Mouse (Mus musculus) lung, postnatal 0 days (tissue): ENCODE results near the gene Pabpn1l. TPM values are rescaled to one million over a fixed set of nuclear protein-coding genes. Genes with fewer than 3 reads are reported as not detected.

Experiments used
- ATAC-seq: fragments of 200-750 bp; cut with Nextera tagmentation; 2 replicates; pipeline ENCODE4 v1.8.0; 2017; ENCODE audit warnings: moderate library complexity
- DNase-seq: peaks from one replicate; pipeline ENCODE4 v3.0.0-alpha.2; 2016; ENCODE audit warnings: low spot score
- H3K27ac ChIP-seq: fragments of 300-500 bp; sonication (generic); 2 replicates; pipeline ENCODE4 v1.5.1; 2014; ENCODE audit warnings: antibody characterized with exemption, mild to moderate bottlenecking, low read length, mixed read lengths
- H3K27me3 ChIP-seq: fragments of 300-500 bp; sonication (generic); replicated peaks from 2 replicates; pipeline ENCODE4 v1.6.1; 2014; ENCODE audit warnings: low read length, mixed read lengths; ENCODE audit not compliant: insufficient read depth
- H3K36me3 ChIP-seq: fragments of 300-500 bp; sonication (generic); 2 replicates; pipeline ENCODE4 v1.6.1; 2014; ENCODE audit warnings: low read length, mixed read lengths; ENCODE audit not compliant: insufficient read depth
- H3K4me1 ChIP-seq: fragments of 300-500 bp; sonication (generic); 2 replicates; pipeline ENCODE4 v1.6.1; 2014; ENCODE audit warnings: antibody characterized with exemption, low read depth, low read length, mixed read lengths; ENCODE audit not compliant: insufficient read depth
- H3K4me2 ChIP-seq: fragments of 300-500 bp; sonication (generic); replicated peaks from 2 replicates; pipeline ENCODE4 v1.6.1; 2014; ENCODE audit warnings: low read depth, mild to moderate bottlenecking, low read length, moderate library complexity, mixed read lengths
- H3K4me3 ChIP-seq: fragments of 300-500 bp; sonication (generic); 2 replicates; pipeline ENCODE4 v1.5.1; 2014; ENCODE audit warnings: low read depth, low read length
- H3K9ac ChIP-seq: fragments of 300-500 bp; sonication (generic); replicated peaks from 2 replicates; pipeline ENCODE4 v1.6.1; 2014; ENCODE audit warnings: low read depth, mild to moderate bottlenecking
- H3K9me3 ChIP-seq: fragments of 300-500 bp; sonication (generic); 2 replicates; pipeline ENCODE4 v1.6.1; 2016; ENCODE audit warnings: low read length, mixed read lengths
- CTCF ChIP-seq: IDR thresholded peaks from 2 replicates; pipeline ENCODE4 v1.5.1; 2016; ENCODE audit warnings: antibody characterized with exemption, mild to moderate bottlenecking
- EP300 ChIP-seq: IDR thresholded peaks from 2 replicates; pipeline ENCODE4 v1.6.1; 2016; ENCODE audit warnings: antibody characterized with exemption, mild to moderate bottlenecking, control low read depth
- WGBS: fragments of 180-500 bp; shearing (Covaris S2); extraction: QIAGEN DNeasy Blood & Tissue Kit; methylation state at CpG from one replicate; pipeline ENCODE4 v1.1.7; 2014; 5-methylcytosine and 5-hydroxymethylcytosine counted together
- polyA plus RNA-seq: library from polyadenylated mRNA; unstranded; fragments of >200 nt; fragmentation: Nextera tagmentation; extraction: Ambion mirVana; gene quantifications from 2 replicates; pipeline ENCODE4 v1.2.1, GENCODE M21; 2015

Gene Pabpn1l
- polyA plus RNA-seq, 1 experiment from 2014 or later = not detected

DNA sequence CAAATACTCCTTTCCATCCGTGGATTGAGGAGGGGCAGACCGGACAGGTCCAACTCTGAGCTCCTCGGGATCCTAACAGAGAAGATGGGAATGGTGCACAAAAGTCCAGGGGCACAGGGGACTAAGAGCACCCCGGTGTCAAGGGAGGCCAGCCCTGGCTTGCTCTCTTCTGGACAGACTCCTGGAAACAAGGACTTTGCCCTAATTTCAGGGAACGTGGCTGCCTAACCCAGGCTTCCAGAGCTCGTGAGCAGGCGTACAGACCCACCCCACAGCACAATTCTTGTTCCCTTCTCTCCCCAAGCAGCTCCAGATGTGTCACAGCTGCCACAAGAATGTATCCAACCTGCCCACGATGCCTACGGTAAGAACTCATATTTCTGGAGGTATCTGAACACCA, 3.3 kb upstream of the Pabpn1l start:
- Histone ChIP-seq H3K4me1 (no peaks in the 10 kb centered on the region), H3K27ac (no peak overlapping the region), H3K4me2 (no peak overlapping the region), H3K9ac (no peak overlapping the region), H3K27me3 (no peaks in the 10 kb centered on the region), H3K36me3 (no peaks in the 10 kb centered on the region), H3K9me3 (no peaks in the 10 kb centered on the region), H3K4me3 (no peak overlapping the region)
- TF ChIP-seq CTCF (no peak), EP300 (no peak)
- ATAC-seq (no peak), DNase-seq (no peak)
- 78% methylated on average over 9 of the region's 9 CpGs for WGBS

DNA sequence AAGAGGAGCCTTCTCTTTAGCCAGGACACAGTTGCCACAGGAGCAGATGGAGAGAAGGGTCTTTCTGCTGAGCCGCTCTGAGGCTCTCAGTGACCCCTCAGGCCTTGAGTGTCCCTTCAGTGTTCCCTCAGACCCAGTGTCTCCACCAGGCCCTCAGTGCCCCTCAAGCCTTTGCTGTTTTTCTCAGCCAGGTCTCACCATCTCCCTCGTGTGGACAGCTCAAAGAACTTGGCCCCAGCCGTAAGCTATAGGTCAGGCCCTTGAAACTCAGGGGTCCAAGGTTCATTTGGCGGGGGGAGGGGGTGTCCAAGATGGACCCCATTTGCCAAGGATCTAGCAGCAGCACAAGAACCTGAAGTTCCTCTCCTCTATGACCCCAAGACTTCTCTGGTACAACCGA, 2.1 kb upstream of the Pabpn1l start:
- WGBS = 57% methylated on average over 5 of the region's 5 CpGs
- no peaks in the 10 kb centered on the region for H3K4me1 ChIP-seq

DNA sequence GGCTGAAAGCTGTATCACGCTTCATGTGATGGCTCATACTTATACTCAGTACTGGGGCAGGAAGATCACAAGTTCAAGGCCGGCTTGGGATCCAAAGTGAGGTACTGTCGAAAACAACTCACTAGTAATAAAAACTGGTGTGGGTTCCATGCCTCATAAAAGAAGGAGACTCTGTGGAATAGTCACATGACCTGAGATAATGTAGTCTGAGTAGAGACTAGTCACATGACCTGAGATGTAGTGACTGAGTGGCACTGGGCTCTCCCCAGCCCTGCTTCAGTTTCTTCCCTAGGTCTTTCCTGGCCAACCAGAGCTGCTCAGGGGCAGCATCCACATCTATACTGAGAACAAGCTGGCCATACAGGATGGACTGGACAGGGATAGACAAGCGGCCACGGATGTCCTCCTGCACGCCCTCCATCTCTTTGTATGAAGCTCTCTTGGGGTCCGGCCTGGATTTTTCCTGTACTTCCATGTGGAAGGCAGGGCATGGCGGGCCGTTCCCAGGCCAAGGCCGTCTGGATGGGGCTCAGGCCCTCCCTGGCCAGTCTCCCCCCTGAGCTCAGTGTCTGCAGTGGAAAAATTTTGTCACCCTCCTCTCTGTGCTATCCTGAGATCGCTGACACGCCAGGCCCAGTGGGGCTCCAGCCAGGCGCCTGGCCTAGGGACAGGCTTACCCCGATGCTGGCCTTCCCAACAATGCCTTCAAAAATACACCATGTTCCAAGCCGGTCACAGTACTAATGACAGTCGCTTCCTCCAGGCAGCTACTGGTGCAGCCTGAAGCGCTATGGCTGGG, 1.5 kb upstream of the Pabpn1l start:
- TF ChIP-seq CTCF (no peak), EP300 (no peak)
- Histone ChIP-seq H3K9ac (no peak overlapping the region), H3K4me2 (no peak overlapping the region), H3K4me1 (no peaks in the 10 kb centered on the region), H3K4me3 (no peak overlapping the region), H3K36me3 (no peaks in the 10 kb centered on the region), H3K9me3 (no peaks in the 10 kb centered on the region), H3K27ac (no peak overlapping the region), H3K27me3 (no peaks in the 10 kb centered on the region)
- ATAC-seq (no peak), DNase-seq (no peak)
- WGBS = 86% methylated on average over 17 of the region's 17 CpGs

More for the DNA sequence above, 2.1 kb upstream of the Pabpn1l start:
- no peak overlapping the region for H3K4me2 ChIP-seq
- no peaks in the 10 kb centered on the region for H3K36me3 ChIP-seq
- TF ChIP-seq CTCF = peak; percentile 54
- no peak for TF ChIP-seq EP300
- DNase-seq (no peak), ATAC-seq (no peak)
- H3K27me3 ChIP-seq = no peaks in the 10 kb centered on the region
- no peak overlapping the region for H3K9ac ChIP-seq
- no peak overlapping the region for H3K4me3 ChIP-seq
- H3K27ac ChIP-seq = no peak overlapping the region
- no peaks in the 10 kb centered on the region for H3K9me3 ChIP-seq

DNA sequence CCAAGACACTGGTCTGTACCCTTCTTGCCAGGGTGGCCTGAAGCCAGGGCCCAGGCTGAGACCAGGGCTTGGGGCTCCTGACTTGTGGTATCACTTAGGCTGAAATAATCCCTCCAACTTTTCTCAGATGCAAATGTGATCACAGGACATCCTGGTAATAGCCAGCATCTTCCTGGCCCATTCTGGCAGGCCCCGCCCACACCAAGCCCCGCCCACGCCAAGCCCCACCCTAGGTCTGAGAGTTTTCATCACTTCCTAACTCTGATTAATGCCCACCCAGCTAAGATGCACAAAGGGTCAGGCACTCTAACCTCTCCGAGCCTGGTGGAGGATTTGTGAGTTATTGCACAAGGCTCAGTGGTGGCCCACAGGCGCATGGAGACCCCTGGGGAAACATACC, 2.1 kb downstream of the Pabpn1l start:
- no peak for TF ChIP-seq EP300
- H3K4me2 ChIP-seq = no peak overlapping the region
- H3K27me3 ChIP-seq = no peaks in the 10 kb centered on the region
- DNase-seq = no peak
- H3K36me3 ChIP-seq = no peaks in the 10 kb centered on the region
- H3K9ac ChIP-seq = no peak overlapping the region
- H3K4me1 ChIP-seq = no peaks in the 10 kb centered on the region
- ATAC-seq = no peak
- H3K4me3 ChIP-seq = no peak overlapping the region
- WGBS = 35% methylated on average over 5 of the region's 5 CpGs
- no peaks in the 10 kb centered on the region for H3K9me3 ChIP-seq
- H3K27ac ChIP-seq = no peak overlapping the region

DNA sequence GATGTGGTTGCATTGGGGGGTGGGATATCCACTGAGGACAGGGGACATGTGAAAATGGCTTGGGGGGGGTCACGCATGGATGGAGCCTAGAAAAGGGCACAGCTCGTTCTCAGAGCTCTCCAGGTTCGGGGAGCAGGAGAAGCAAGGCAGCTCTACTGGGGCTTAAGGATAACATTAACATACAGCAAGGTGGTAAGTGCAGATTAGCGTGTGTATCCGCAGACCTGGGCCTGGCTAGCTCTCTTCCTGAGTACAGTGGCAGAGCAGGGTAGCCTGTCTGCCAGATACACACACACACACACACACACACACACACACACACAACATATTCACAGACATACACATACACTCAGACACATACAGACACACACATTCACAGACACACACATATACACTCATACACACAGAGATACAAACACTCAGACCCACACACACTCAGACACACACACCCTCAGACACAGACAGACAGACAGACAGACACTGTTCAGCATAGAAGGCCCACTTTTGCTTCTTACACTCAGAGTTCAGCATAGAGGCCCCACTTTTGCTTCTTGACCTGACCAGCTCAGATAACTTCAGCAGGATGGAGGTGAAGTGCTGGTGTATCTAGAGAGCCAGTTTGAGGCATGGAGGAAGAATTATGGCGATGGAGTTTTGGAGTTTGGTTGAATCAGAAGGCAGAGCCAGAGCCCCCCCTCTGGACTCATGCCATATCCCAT, 3.7 kb downstream of the Pabpn1l start:
- Histone ChIP-seq H3K27me3 (no peaks in the 10 kb centered on the region), H3K4me1 (no peaks in the 10 kb centered on the region), H3K9me3 (no peaks in the 10 kb centered on the region), H3K27ac (no peak overlapping the region), H3K4me3 (no peak overlapping the region), H3K36me3 (0 out of 2 replicates have a peak, but pooled peaks cover 5% of the 10 kb centered on the region), H3K9ac (no peak overlapping the region), H3K4me2 (no peak overlapping the region)
- TF ChIP-seq EP300 (no peak), CTCF (no peak)
- DNase-seq (no peak), ATAC-seq (no peak)
- WGBS = 70% methylated on average over 6 of the region's 6 CpGs

DNA sequence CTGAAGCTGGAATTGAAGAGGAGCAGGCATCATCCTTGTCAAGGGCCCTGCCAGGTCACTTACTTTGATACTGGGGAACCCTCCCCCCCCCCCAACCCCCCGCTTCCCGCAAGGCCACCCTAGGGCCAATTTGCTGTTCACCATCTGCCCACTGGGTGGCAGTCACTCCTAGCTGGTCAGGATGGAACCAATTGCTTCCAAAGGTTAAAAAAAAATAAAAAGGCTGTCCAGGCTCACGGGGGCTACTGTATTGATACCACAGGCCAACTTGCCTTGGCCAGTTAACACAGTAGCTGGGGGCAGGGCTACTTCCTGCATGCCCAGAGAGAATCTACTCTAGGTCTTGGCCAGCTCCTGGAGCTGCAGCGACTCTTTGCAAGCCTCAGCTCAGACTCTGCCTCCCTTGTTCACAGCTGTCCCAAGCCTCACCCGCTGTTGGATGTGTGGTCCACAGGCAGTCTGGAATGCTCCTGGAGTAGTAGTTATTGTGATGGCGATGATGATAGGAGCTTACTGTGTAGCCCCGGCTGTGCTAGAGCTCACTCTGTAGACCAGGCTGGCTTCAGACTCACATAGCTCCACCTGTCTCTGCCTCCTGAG, 4.5 kb downstream of the Pabpn1l start:
- peak; percentile 54 for ATAC-seq
- 24% methylated on average over 5 of the region's 7 CpGs for WGBS

More for the DNA sequence above, 4.5 kb downstream of the Pabpn1l start:
- DNase-seq = peak; percentile 86
- H3K4me1 ChIP-seq = no peaks in the 10 kb centered on the region
- H3K4me3 ChIP-seq = no peak overlapping the region
- H3K9ac ChIP-seq = no peak overlapping the region
- no peak overlapping the region for H3K4me2 ChIP-seq
- H3K27ac ChIP-seq = no peak overlapping the region
- H3K27me3 ChIP-seq = no peaks in the 10 kb centered on the region
- TF ChIP-seq CTCF (peak; percentile 80), EP300 (no peak)
- H3K9me3 ChIP-seq = no peaks in the 10 kb centered on the region
- H3K36me3 ChIP-seq = 0 out of 2 replicates have a peak, but pooled peaks cover 5% of the 10 kb centered on the region
